Mouse (Mus musculus): ENCODE measurements at regions not wholly inside any gene's neighbourhood (a gene's known extent, or its start where the extent isn't known, plus 50 kb on each side); places are given as distances from the start of the nearest gene placed in this dataset.

GRCm38 (mm10) chr1:92386752-92387151, 86.9 kb downstream of the Ndufa10 start:
- Histone ChIP-seq H3K27ac (ENCODE audit: low read depth) (no peak overlapping the region), H3K36me3 (replicated peaks; ENCODE audit: control insufficient read depth, insufficient read depth, low read length) (no peaks in the 10 kb centered on the region), H3K9me3 (replicated peaks; ENCODE audit: control insufficient read depth, low read length) (no peaks in the 10 kb centered on the region; the same call in 1 of the 2 replicates), H3K4me3 (ENCODE audit: low read depth, low read length) (no peak overlapping the region), H3K4me2 (ENCODE audit: low read depth, low read length) (no peak overlapping the region), H3K4me1 (ENCODE audit: control insufficient read depth, insufficient read depth) (no peaks in the 10 kb centered on the region), H3K27me3 (ENCODE audit: control insufficient read depth, insufficient read depth, low read length) (no peaks in the 10 kb centered on the region), H3K9ac (replicated peaks; ENCODE audit: low read depth, low read length) (no peak overlapping the region)
- DNase-seq (ENCODE audit: low spot score) (no peak), ATAC-seq (ENCODE audit: insufficient read depth, low read depth) (no peak)
- TF ChIP-seq CTCF (IDR thresholded peaks at IDR 0.05; ENCODE audit: low read depth), result no peak
- TF ChIP-seq EP300 (IDR thresholded peaks at IDR 0.05; ENCODE audit: low read depth), result no peak

GRCm38 (mm10) chr1:92384945-92385344, 88.7 kb downstream of the Ndufa10 start:
- no peak overlapping the region for H3K4me2 ChIP-seq (ENCODE audit: low read depth, low read length)

GRCm38 (mm10) chr1:92383749-92384148, 89.9 kb downstream of the Ndufa10 start:
- ATAC-seq (ENCODE audit: insufficient read depth, low read depth) (no peak), DNase-seq (ENCODE audit: low spot score) (no peak)
- Histone ChIP-seq H3K4me1 (ENCODE audit: control insufficient read depth, insufficient read depth) (peaks cover 19% of the 10 kb centered on the region), H3K9ac (replicated peaks; ENCODE audit: low read depth, low read length) (no peak overlapping the region), H3K4me2 (ENCODE audit: low read depth, low read length) (no peak overlapping the region), H3K36me3 (replicated peaks; ENCODE audit: control insufficient read depth, insufficient read depth, low read length) (no peaks in the 10 kb centered on the region), H3K4me3 (ENCODE audit: low read depth, low read length) (no peak overlapping the region), H3K27me3 (ENCODE audit: control insufficient read depth, insufficient read depth, low read length) (no peaks in the 10 kb centered on the region), H3K9me3 (replicated peaks; ENCODE audit: control insufficient read depth, low read length) (no peaks in the 10 kb centered on the region; the same call in 1 of the 2 replicates), H3K27ac (ENCODE audit: low read depth) (no peak overlapping the region)
- 63% methylated on average over 4 of the region's 4 CpGs for WGBS
- TF ChIP-seq EP300 (IDR thresholded peaks at IDR 0.05; ENCODE audit: low read depth) (no peak), CTCF (IDR thresholded peaks at IDR 0.05; ENCODE audit: low read depth) (no peak)

More at GRCm38 (mm10) chr1:92384945-92385344, 88.7 kb downstream of the Ndufa10 start:
- Histone ChIP-seq H3K9me3 (replicated peaks; ENCODE audit: control insufficient read depth, low read length) (no peaks in the 10 kb centered on the region; the same call in 1 of the 2 replicates), H3K36me3 (replicated peaks; ENCODE audit: control insufficient read depth, insufficient read depth, low read length) (no peaks in the 10 kb centered on the region), H3K9ac (replicated peaks; ENCODE audit: low read depth, low read length) (no peak overlapping the region), H3K27ac (ENCODE audit: low read depth) (no peak overlapping the region), H3K4me1 (ENCODE audit: control insufficient read depth, insufficient read depth) (peaks cover 7% of the 10 kb centered on the region), H3K4me3 (ENCODE audit: low read depth, low read length) (no peak overlapping the region), H3K27me3 (ENCODE audit: control insufficient read depth, insufficient read depth, low read length) (no peaks in the 10 kb centered on the region)
- no peak for DNase-seq (ENCODE audit: low spot score)
- TF ChIP-seq EP300 (IDR thresholded peaks at IDR 0.05; ENCODE audit: low read depth) (no peak), CTCF (IDR thresholded peaks at IDR 0.05; ENCODE audit: low read depth) (no peak)
- no peak for ATAC-seq (ENCODE audit: insufficient read depth, low read depth)

- Histone ChIP-seq H3K27me3 (ENCODE audit: control insufficient read depth, insufficient read depth, low read length) (no peaks in the 10 kb centered on the region), H3K9ac (replicated peaks; ENCODE audit: low read depth, low read length) (no peak overlapping the region), H3K9me3 (replicated peaks; ENCODE audit: control insufficient read depth, low read length) (no peaks in the 10 kb centered on the region; the same call in 1 of the 2 replicates), H3K36me3 (replicated peaks; ENCODE audit: control insufficient read depth, insufficient read depth, low read length) (no peaks in the 10 kb centered on the region), H3K4me1 (ENCODE audit: control insufficient read depth, insufficient read depth) (peaks cover 48% of the 10 kb centered on the region), H3K27ac (ENCODE audit: low read depth) (peak overlapping the region; percentile 80), H3K4me3 (ENCODE audit: low read depth, low read length) (no peak overlapping the region), H3K4me2 (ENCODE audit: low read depth, low read length) (peak overlapping the region; percentile 28)
- 36% methylated on average over 3 of the region's 3 CpGs for WGBS
- DNase-seq (ENCODE audit: low spot score) (no peak), ATAC-seq (ENCODE audit: insufficient read depth, low read depth) (no peak; the same call in 1 of the 2 replicates)
- TF ChIP-seq CTCF (IDR thresholded peaks at IDR 0.05; ENCODE audit: low read depth) (no peak), EP300 (IDR thresholded peaks at IDR 0.05; ENCODE audit: low read depth) (no peak)
These were observed 94.2 kb downstream of the Ndufa10 start for GRCm38 (mm10) chr1:92379510-92379886.

- peak; percentile 73 for DNase-seq (ENCODE audit: low spot score)
- Histone ChIP-seq H3K27me3 (ENCODE audit: control insufficient read depth, insufficient read depth, low read length) (no peaks in the 10 kb centered on the region), H3K4me2 (ENCODE audit: low read depth, low read length) (peak overlapping the region; percentile 28), H3K9ac (replicated peaks; ENCODE audit: low read depth, low read length) (no peak overlapping the region), H3K4me1 (ENCODE audit: control insufficient read depth, insufficient read depth) (peaks cover 48% of the 10 kb centered on the region), H3K9me3 (replicated peaks; ENCODE audit: control insufficient read depth, low read length) (no peaks in the 10 kb centered on the region; the same call in 1 of the 2 replicates), H3K27ac (ENCODE audit: low read depth) (peak overlapping the region; percentile 80), H3K36me3 (replicated peaks; ENCODE audit: control insufficient read depth, insufficient read depth, low read length) (no peaks in the 10 kb centered on the region), H3K4me3 (ENCODE audit: low read depth, low read length) (no peak overlapping the region)
- TF ChIP-seq EP300 (IDR thresholded peaks at IDR 0.05; ENCODE audit: low read depth) (no peak), CTCF (IDR thresholded peaks at IDR 0.05; ENCODE audit: low read depth) (no peak)
- peak; percentile 77 for ATAC-seq (ENCODE audit: insufficient read depth, low read depth)
- WGBS, result 60% methylated on average over 8 of the region's 8 CpGs
These were observed 94.7 kb downstream of the Ndufa10 start for GRCm38 (mm10) chr1:92378741-92379509.

Measured in heart, postnatal 0 days (tissue).